Mouse (Mus musculus) limb, embryonic 14.5 days (tissue): ENCODE results near the gene Cldn5. TPM values are rescaled to one million over a fixed set of nuclear protein-coding genes. Genes with fewer than 3 reads are reported as not detected.

Experiments used
- ATAC-seq: fragments of 200-750 bp; cut with Nextera tagmentation; 2 replicates; pipeline ENCODE4 v1.8.0; 2017; ENCODE audit warnings: low read depth, moderate number of reproducible peaks, moderate TSS enrichment; ENCODE audit not compliant: low FRiP score
- DNase-seq: peaks from one replicate; pipeline ENCODE4 v3.0.0-alpha.2; 2015; ENCODE audit warnings: low spot score
- H3K27ac ChIP-seq: fragments of 300-500 bp; sonication (generic); replicated peaks from 2 replicates; pipeline ENCODE4 v1.5.1; 2014; ENCODE audit warnings: low read depth, mild to moderate bottlenecking, low read length, moderate library complexity, mixed read lengths
- H3K27me3 ChIP-seq: fragments of 300-500 bp; sonication (generic); 2 replicates; pipeline ENCODE4 v1.6.1; 2014; ENCODE audit warnings: low read length, mixed read lengths; ENCODE audit not compliant: control insufficient read depth, insufficient read depth
- H3K36me3 ChIP-seq: fragments of 300-500 bp; sonication (generic); 2 replicates; pipeline ENCODE4 v1.6.1; 2014; ENCODE audit warnings: mild to moderate bottlenecking, low read length, moderate library complexity, mixed read lengths; ENCODE audit not compliant: control insufficient read depth, insufficient read depth
- H3K4me1 ChIP-seq: fragments of 300-500 bp; sonication (generic); 2 replicates; pipeline ENCODE4 v1.6.1; 2014; ENCODE audit warnings: antibody characterized with exemption, low read length, mixed read lengths; ENCODE audit not compliant: control insufficient read depth, insufficient read depth
- H3K4me2 ChIP-seq: fragments of 300-500 bp; sonication (generic); replicated peaks from 2 replicates; pipeline ENCODE4 v1.6.1; 2014; ENCODE audit warnings: low read depth, mild to moderate bottlenecking, low read length, moderate library complexity; ENCODE audit not compliant: severe bottlenecking
- H3K4me3 ChIP-seq: fragments of 300-500 bp; sonication (generic); replicated peaks from 2 replicates; pipeline ENCODE4 v1.5.1; 2014; ENCODE audit warnings: low read length
- H3K9ac ChIP-seq: fragments of 300-500 bp; sonication (generic); 2 replicates; pipeline ENCODE4 v1.6.1; 2014; ENCODE audit warnings: mild to moderate bottlenecking, low read depth, low read length, moderate library complexity; ENCODE audit not compliant: severe bottlenecking
- H3K9me3 ChIP-seq: fragments of 300-500 bp; sonication (generic); 2 replicates; pipeline ENCODE4 v1.6.1; 2016; ENCODE audit warnings: low read length; ENCODE audit not compliant: control insufficient read depth
- POLR2A ChIP-seq: fragments of 200-500 bp; IDR thresholded peaks from 2 replicates; pipeline ENCODE4 v1.8.0; 2012; ENCODE audit warnings: inconsistent platforms, mild to moderate bottlenecking, moderate library complexity, borderline replicate concordance; ENCODE audit not compliant: insufficient read depth, insufficient read length; ENCODE audit errors: extremely low read depth
- WGBS: fragments of 180-500 bp; shearing (Covaris S2); extraction: QIAGEN DNeasy Blood & Tissue Kit; methylation state at CpG from one replicate; pipeline ENCODE4 v1.1.7; 2014; 5-methylcytosine and 5-hydroxymethylcytosine counted together
- polyA plus RNA-seq, 2 experiments: library from polyadenylated mRNA; depleted of rRNA in 1 of 2; stranded (reverse) in 1 of 2; unstranded in 1 of 2; fragments of >200 nt; fragmentation: Nextera tagmentation in 1 of 2; extraction: Ambion mirVana in 1 of 2; gene quantifications; 2 replicates each; pipeline versions ENCODE4 v1.2.1 to v1.2.3; 2012 to 2014

The Cldn5 gene
- polyA plus RNA-seq, 2 experiments = 26.1 to 33.6 TPM

GRCm38 (mm10) chr16:18798841-18799240 is 22.2 kb downstream of the Cldn5 start:
- 81% methylated on average over 2 of the region's 2 CpGs for WGBS
- no peak overlapping the region for H3K27ac ChIP-seq
- H3K4me3 ChIP-seq = no peak overlapping the region
- no peak for TF ChIP-seq POLR2A
- peaks cover 65% of the 10 kb centered on the region for H3K36me3 ChIP-seq
- H3K4me1 ChIP-seq = no peaks in the 10 kb centered on the region
- H3K4me2 ChIP-seq = no peak overlapping the region
- no peaks in the 10 kb centered on the region for H3K27me3 ChIP-seq
- ATAC-seq = no peak
- DNase-seq = peak; percentile 13
- no peaks in the 10 kb centered on the region for H3K9me3 ChIP-seq
- H3K9ac ChIP-seq = no peak overlapping the region

GRCm38 (mm10) chr16:18805746-18806145 is 29.1 kb downstream of the Cldn5 start:
- H3K4me1 ChIP-seq = peaks cover under 1% of the 10 kb centered on the region; the same call in 1 of the 2 replicates
- ATAC-seq (no peak), DNase-seq (no peak)
- 92% methylated on average over 2 of the region's 2 CpGs for WGBS
- H3K27ac ChIP-seq = no peak overlapping the region
- H3K4me3 ChIP-seq = no peak overlapping the region
- no peaks in the 10 kb centered on the region for H3K27me3 ChIP-seq
- TF ChIP-seq POLR2A = no peak
- no peak overlapping the region for H3K4me2 ChIP-seq
- H3K36me3 ChIP-seq = peaks cover 56% of the 10 kb centered on the region
- no peaks in the 10 kb centered on the region for H3K9me3 ChIP-seq
- H3K9ac ChIP-seq = no peak overlapping the region

GRCm38 (mm10) chr16:18809001-18809400 is 32.4 kb downstream of the Cldn5 start:
- Histone ChIP-seq H3K4me3 (no peak overlapping the region), H3K27ac (no peak overlapping the region), H3K9ac (no peak overlapping the region), H3K36me3 (peaks cover 45% of the 10 kb centered on the region), H3K27me3 (no peaks in the 10 kb centered on the region), H3K4me2 (no peak overlapping the region), H3K9me3 (no peaks in the 10 kb centered on the region), H3K4me1 (peaks cover 12% of the 10 kb centered on the region; the same call in 1 of the 2 replicates)
- no peak for TF ChIP-seq POLR2A
- no peak for ATAC-seq
- WGBS = 96% methylated on average over 5 of the region's 5 CpGs
- no peak for DNase-seq

GRCm38 (mm10) chr16:18811032-18811431 is 34.4 kb downstream of the Cldn5 start:
- peaks cover 12% of the 10 kb centered on the region; the same call in 1 of the 2 replicates for H3K4me1 ChIP-seq
- ATAC-seq = no peak
- peaks cover 44% of the 10 kb centered on the region for H3K36me3 ChIP-seq
- H3K4me3 ChIP-seq = peak overlapping the region; percentile 74
- H3K9ac ChIP-seq = peak overlapping the region; percentile 67
- DNase-seq = no peak
- no peaks in the 10 kb centered on the region for H3K9me3 ChIP-seq
- H3K27ac ChIP-seq = no peak overlapping the region
- no peak for TF ChIP-seq POLR2A
- H3K4me2 ChIP-seq = peak overlapping the region; percentile 91
- WGBS = 4% methylated on average over 5 of the region's 5 CpGs
- H3K27me3 ChIP-seq = no peaks in the 10 kb centered on the region

- H3K9ac ChIP-seq = peak within 1 kb of the TSS; percentile 90
- peak; percentile 97 for DNase-seq
- ATAC-seq = peak; percentile 98
- peaks cover 12% of the 10 kb centered on the region; the same call in 1 of the 2 replicates for H3K4me1 ChIP-seq
- under 1% methylated on average over 42 of the region's 42 CpGs for WGBS
- H3K36me3 ChIP-seq = peaks cover 45% of the 10 kb centered on the region
- peak; percentile 63; the same call in 1 of the 2 replicates for TF ChIP-seq POLR2A
- H3K27me3 ChIP-seq = no peaks in the 10 kb centered on the region
- peak within 1 kb of the TSS; percentile 91 for H3K4me2 ChIP-seq
- H3K9me3 ChIP-seq = no peaks in the 10 kb centered on the region
- H3K27ac ChIP-seq = peak within 1 kb of the TSS; percentile 76
- peak within 1 kb of the TSS; percentile 74 for H3K4me3 ChIP-seq
Observed at GRCm38 (mm10) chr16:18811468-18812384, 35.1 kb downstream of the Cldn5 start, which contains the start of the genes Ufd1 and Cdc45. Ufd1 (plus strand) TSS chr16:18811779. Cdc45 (minus strand) TSS chr16:18811987.
